Mouse (Mus musculus) embryonic stem cell, embryonic (primary cell): Measurements from ENCODE around the gene Eef1g.

Experiments used
- CTCF ChIA-PET, 4 experiments: fragments of 300-600 bp in 2 of 4; fragments of 350-600 bp in 2 of 4; sonication (Branson Sonifier 250); formaldehyde crosslinking; loops; one replicate each; lab custom pipeline; 2022; ENCODE audit warnings: inconsistent platforms in 2 of 4; lab: Charles Lee
- POLR2A ChIA-PET, 4 experiments: fragments of 300-600 bp in 2 of 4; fragments of 350-600 bp in 2 of 4; sonication (Branson Sonifier 250); formaldehyde crosslinking; loops; one replicate each; lab custom pipeline; 2022; ENCODE audit warnings: antibody characterized with exemption in 4 of 4, inconsistent platforms in 1 of 4; lab: Charles Lee

Gene Eef1g

GRCm38 (mm10) chr19:8987816-8988215 is 21.0 kb downstream of the Eef1g start:
- ChIA-PET POLR2A (interaction anchor here (0.9 to 6.5 kb wide), 26 partner anchors 9 to 275 kb away, joined by 3 to 438 read pairs (median 18); partner anchors contain the start of genes 1810009A15Rik (in 3 of the 4), Gm49416 (in 3 of the 4), Eef1g (in 2 of the 4) and Bscl2 (in 1 of the 4)), CTCF (interaction anchor here in 2 of 4 experiments (1.2 to 6.1 kb wide), 4 partner anchors 9 to 96 kb away, joined by 3 to 60 read pairs (median 5); no protein-coding TSS in a partner anchor)

GRCm38 (mm10) chr19:8988346-8989065 is 21.7 kb downstream of the Eef1g start:
- ChIA-PET POLR2A (interaction anchor here (0.5 to 6.5 kb wide), 67 partner anchors 9 to 276 kb away, joined by 3 to 438 read pairs (median 7); partner anchors contain the start of genes 1810009A15Rik (in 3 of the 4), Eef1g (in 3 of the 4), Gm49416 (in 3 of the 4) and Slc3a2 (in 3 of the 4)), CTCF (interaction anchor here in 2 of 4 experiments (0.6 to 6.1 kb wide), 7 partner anchors 9 to 227 kb away, joined by 3 to 60 read pairs (median 5); no protein-coding TSS in a partner anchor)

GRCm38 (mm10) chr19:8989066-8989566 is 22.3 kb downstream of the Eef1g start, which contains the start of gene Ahnak:
Gene Ahnak (plus strand): TSS chr19:8989284.
- ChIA-PET CTCF (interaction anchor here in 3 of 4 experiments (0.5 to 6.1 kb wide), 13 partner anchors 9 to 271 kb away, joined by 3 to 60 read pairs (median 3); no protein-coding TSS in a partner anchor), POLR2A (interaction anchor here (0.5 to 6.5 kb wide), 99 partner anchors 7 to 277 kb away, joined by 3 to 438 read pairs (median 5); partner anchors contain the start of genes 1810009A15Rik (in 3 of the 4), Eef1g (in 3 of the 4), Gm49416 (in 3 of the 4) and Slc3a2 (in 3 of the 4))

GRCm38 (mm10) chr19:8989567-8990431 is 23.0 kb downstream of the Eef1g start:
- ChIA-PET CTCF (interaction anchor here in 3 of 4 experiments (0.5 to 6.1 kb wide), 12 partner anchors 11 to 272 kb away, joined by 3 to 60 read pairs (median 3); no protein-coding TSS in a partner anchor), POLR2A (interaction anchor here (0.6 to 6.5 kb wide), 96 partner anchors 8 to 275 kb away, joined by 3 to 438 read pairs (median 6); partner anchors contain the start of genes 1810009A15Rik (in 3 of the 4), Eef1g (in 3 of the 4), Gm49416 (in 3 of the 4) and B3gat3 (in 2 of the 4))

GRCm38 (mm10) chr19:8990432-8991102 is 23.7 kb downstream of the Eef1g start:
- CTCF ChIA-PET = interaction anchor here (0.6 to 6.1 kb wide), 12 partner anchors 12 to 307 kb away, joined by 3 to 60 read pairs (median 4); partner anchors contain the start of genes Eef1g (in 1 of the 4) and Ubxn1 (in 1 of the 4)

GRCm38 (mm10) chr19:8991245-8991870 is 24.5 kb downstream of the Eef1g start:
- ChIA-PET POLR2A (interaction anchor here (0.6 to 6.5 kb wide), 80 partner anchors 8 to 1895 kb away, joined by 3 to 438 read pairs (median 6); partner anchors contain the start of genes Eef1g (in 3 of the 4), 1810009A15Rik (in 2 of the 4), Gm49416 (in 2 of the 4) and Gng3 (in 2 of the 4)), CTCF (interaction anchor here (0.5 to 6.1 kb wide), 16 partner anchors 12 to 1904 kb away, joined by 3 to 60 read pairs (median 4); partner anchors contain the start of genes Eef1g (in 1 of the 4), Prpf19 (in 1 of the 4) and Ubxn1 (in 1 of the 4))

More at GRCm38 (mm10) chr19:8990432-8991102, 23.7 kb downstream of the Eef1g start:
- POLR2A ChIA-PET = interaction anchor here (0.5 to 6.5 kb wide), 102 partner anchors 7 to 276 kb away, joined by 3 to 438 read pairs (median 6); partner anchors contain the start of genes Eef1g (in 3 of the 4), 1810009A15Rik (in 2 of the 4), Gm49416 (in 2 of the 4) and Gng3 (in 2 of the 4)

- POLR2A ChIA-PET = interaction anchor here (0.6 to 6.5 kb wide), 99 partner anchors 7 to 1895 kb away, joined by 3 to 438 read pairs (median 5); partner anchors contain the start of genes 1810009A15Rik (in 3 of the 4), Eef1g (in 3 of the 4), Gm49416 (in 3 of the 4) and B3gat3 (in 2 of the 4)
- CTCF ChIA-PET = interaction anchor here (0.5 to 6.1 kb wide), 37 partner anchors 11 to 1903 kb away, joined by 3 to 60 read pairs (median 4); partner anchors contain the start of genes Eef1g (in 1 of the 4), Mta2 (in 1 of the 4), Prpf19 (in 1 of the 4) and Ubxn1 (in 1 of the 4)
These were observed 25.3 kb downstream of the Eef1g start for GRCm38 (mm10) chr19:8991871-8992735.

- ChIA-PET POLR2A (interaction anchor here (0.7 to 6.5 kb wide), 71 partner anchors 6 to 331 kb away, joined by 3 to 438 read pairs (median 6); partner anchors contain the start of genes 1810009A15Rik (in 3 of the 4), Eef1g (in 3 of the 4), Gm49416 (in 3 of the 4) and B3gat3 (in 2 of the 4)), CTCF (interaction anchor here (0.5 to 6.1 kb wide), 41 partner anchors 9 to 975 kb away, joined by 3 to 60 read pairs (median 4); partner anchors contain the start of genes Eef1g (in 1 of the 4) and Mta2 (in 1 of the 4))
These were observed 26.2 kb downstream of the Eef1g start for GRCm38 (mm10) chr19:8992769-8993624.

- POLR2A ChIA-PET = interaction anchor here (0.8 to 6.5 kb wide), 31 partner anchors 9 to 280 kb away, joined by 3 to 438 read pairs (median 9); partner anchors contain the start of genes Eef1g (in 3 of the 4), 1810009A15Rik (in 1 of the 4), Gm49416 (in 1 of the 4) and Mta2 (in 1 of the 4)
- CTCF ChIA-PET = interaction anchor here (0.7 to 6.1 kb wide), 15 partner anchors 12 to 116 kb away, joined by 3 to 60 read pairs (median 5); no protein-coding TSS in a partner anchor
These were observed 26.7 kb downstream of the Eef1g start for GRCm38 (mm10) chr19:8993625-8993912.

- CTCF ChIA-PET = interaction anchor here in 2 of 4 experiments (0.6 to 1.3 kb wide), 4 partner anchors 85 to 1011 kb away, joined by 3 to 7 read pairs (median 3); partner anchors contain the start of gene Ubxn1 (in 1 of the 2)
- POLR2A ChIA-PET = interaction anchor here in 2 of 4 experiments (0.6 to 6.0 kb wide), 13 partner anchors 9 to 147 kb away, joined by 3 to 106 read pairs (median 5); partner anchors contain the start of gene Eef1g (in 1 of the 2)
These were observed 28.2 kb downstream of the Eef1g start for GRCm38 (mm10) chr19:8994813-8995607.

- CTCF ChIA-PET = interaction anchor here in 3 of 4 experiments (0.6 to 2.3 kb wide), 8 partner anchors 77 to 279 kb away, joined by 3 to 11 read pairs (median 4); no protein-coding TSS in a partner anchor
- POLR2A ChIA-PET = interaction anchor here (0.7 to 6.0 kb wide), 38 partner anchors 6 to 269 kb away, joined by 3 to 106 read pairs (median 6); partner anchors contain the start of genes Ahnak (in 2 of the 4), Eef1g (in 2 of the 4), Ganab (in 1 of the 4) and Mta2 (in 1 of the 4)
These were observed 29.8 kb downstream of the Eef1g start for GRCm38 (mm10) chr19:8996601-8997000.

- POLR2A ChIA-PET = interaction anchor here (0.5 to 6.0 kb wide), 73 partner anchors 7 to 284 kb away, joined by 3 to 106 read pairs (median 4); partner anchors contain the start of genes Ahnak (in 4 of the 4), Eef1g (in 2 of the 4), Tut1 (in 2 of the 4) and 1700092M07Rik (in 1 of the 4)
- CTCF ChIA-PET = interaction anchor here (0.7 to 2.3 kb wide), 12 partner anchors 9 to 279 kb away, joined by 3 to 11 read pairs (median 3); partner anchors contain the start of gene Ahnak (in 1 of the 4)
These were observed 30.7 kb downstream of the Eef1g start for GRCm38 (mm10) chr19:8997546-8997945.
